Mouse (Mus musculus) limb, embryonic 14.5 days (tissue): ENCODE measurements around the gene Zfp277. TPM values are rescaled to one million over a fixed set of nuclear protein-coding genes. Genes with fewer than 3 reads are reported as not detected.

Source experiments
- ATAC-seq: fragments of 200-750 bp; cut with Nextera tagmentation; 2 replicates; pipeline ENCODE4 v1.8.0; 2017; ENCODE audit warnings: low read depth, moderate number of reproducible peaks, moderate TSS enrichment; ENCODE audit not compliant: low FRiP score
- DNase-seq: peaks from one replicate; pipeline ENCODE4 v3.0.0-alpha.2; 2015; ENCODE audit warnings: low spot score
- H3K27ac ChIP-seq: fragments of 300-500 bp; sonication (generic); replicated peaks from 2 replicates; pipeline ENCODE4 v1.5.1; 2014; ENCODE audit warnings: low read depth, mild to moderate bottlenecking, low read length, moderate library complexity, mixed read lengths
- H3K27me3 ChIP-seq: fragments of 300-500 bp; sonication (generic); 2 replicates; pipeline ENCODE4 v1.6.1; 2014; ENCODE audit warnings: low read length, mixed read lengths; ENCODE audit not compliant: control insufficient read depth, insufficient read depth
- H3K36me3 ChIP-seq: fragments of 300-500 bp; sonication (generic); 2 replicates; pipeline ENCODE4 v1.6.1; 2014; ENCODE audit warnings: mild to moderate bottlenecking, low read length, moderate library complexity, mixed read lengths; ENCODE audit not compliant: control insufficient read depth, insufficient read depth
- H3K4me1 ChIP-seq: fragments of 300-500 bp; sonication (generic); 2 replicates; pipeline ENCODE4 v1.6.1; 2014; ENCODE audit warnings: antibody characterized with exemption, low read length, mixed read lengths; ENCODE audit not compliant: control insufficient read depth, insufficient read depth
- H3K4me2 ChIP-seq: fragments of 300-500 bp; sonication (generic); replicated peaks from 2 replicates; pipeline ENCODE4 v1.6.1; 2014; ENCODE audit warnings: low read depth, mild to moderate bottlenecking, low read length, moderate library complexity; ENCODE audit not compliant: severe bottlenecking
- H3K4me3 ChIP-seq: fragments of 300-500 bp; sonication (generic); replicated peaks from 2 replicates; pipeline ENCODE4 v1.5.1; 2014; ENCODE audit warnings: low read length
- H3K9ac ChIP-seq: fragments of 300-500 bp; sonication (generic); 2 replicates; pipeline ENCODE4 v1.6.1; 2014; ENCODE audit warnings: mild to moderate bottlenecking, low read depth, low read length, moderate library complexity; ENCODE audit not compliant: severe bottlenecking
- H3K9me3 ChIP-seq: fragments of 300-500 bp; sonication (generic); 2 replicates; pipeline ENCODE4 v1.6.1; 2016; ENCODE audit warnings: low read length; ENCODE audit not compliant: control insufficient read depth
- POLR2A ChIP-seq: fragments of 200-500 bp; IDR thresholded peaks from 2 replicates; pipeline ENCODE4 v1.8.0; 2012; ENCODE audit warnings: inconsistent platforms, mild to moderate bottlenecking, moderate library complexity, borderline replicate concordance; ENCODE audit not compliant: insufficient read depth, insufficient read length; ENCODE audit errors: extremely low read depth
- WGBS: fragments of 180-500 bp; shearing (Covaris S2); extraction: QIAGEN DNeasy Blood & Tissue Kit; methylation state at CpG from one replicate; pipeline ENCODE4 v1.1.7; 2014; 5-methylcytosine and 5-hydroxymethylcytosine counted together
- polyA plus RNA-seq, 2 experiments: library from polyadenylated mRNA; depleted of rRNA in 1 of 2; stranded (reverse) in 1 of 2; unstranded in 1 of 2; fragments of >200 nt; fragmentation: Nextera tagmentation in 1 of 2; extraction: Ambion mirVana in 1 of 2; gene quantifications; 2 replicates each; pipeline versions ENCODE4 v1.2.1 to v1.2.3; 2012 to 2014

Zfp277 gene
- polyA plus RNA-seq, 2 experiments: 22.0 to 40.7 TPM

DNA sequence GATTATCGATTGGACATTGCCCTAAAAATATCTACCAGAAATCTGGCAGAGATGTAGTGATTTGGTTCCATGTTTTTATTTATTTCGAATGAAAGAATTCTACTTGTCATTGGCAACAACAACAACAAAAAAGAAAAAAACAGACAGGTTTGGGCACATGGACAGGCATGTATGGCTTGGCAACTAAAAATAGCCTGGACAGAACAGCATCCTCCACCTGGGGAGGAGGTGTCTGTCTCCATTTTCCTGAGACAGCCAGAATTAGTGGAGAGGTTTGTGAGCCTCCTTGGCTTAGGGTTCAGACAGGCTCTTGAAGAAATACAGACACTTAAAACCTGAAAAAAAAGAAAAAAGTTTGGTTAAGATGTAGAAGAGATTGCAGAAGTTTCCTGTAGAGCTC is 10.8 kb upstream of the Zfp277 start:
- no peak for DNase-seq
- WGBS: 85% methylated on average over 2 of the region's 2 CpGs
- ATAC-seq: no peak
- Histone ChIP-seq H3K27me3 (no peaks in the 10 kb centered on the region), H3K27ac (no peak overlapping the region), H3K36me3 (no peaks in the 10 kb centered on the region), H3K9me3 (no peaks in the 10 kb centered on the region), H3K4me1 (no peaks in the 10 kb centered on the region), H3K4me2 (no peak overlapping the region), H3K9ac (no peak overlapping the region), H3K4me3 (no peak overlapping the region)
- no peak for TF ChIP-seq POLR2A

DNA sequence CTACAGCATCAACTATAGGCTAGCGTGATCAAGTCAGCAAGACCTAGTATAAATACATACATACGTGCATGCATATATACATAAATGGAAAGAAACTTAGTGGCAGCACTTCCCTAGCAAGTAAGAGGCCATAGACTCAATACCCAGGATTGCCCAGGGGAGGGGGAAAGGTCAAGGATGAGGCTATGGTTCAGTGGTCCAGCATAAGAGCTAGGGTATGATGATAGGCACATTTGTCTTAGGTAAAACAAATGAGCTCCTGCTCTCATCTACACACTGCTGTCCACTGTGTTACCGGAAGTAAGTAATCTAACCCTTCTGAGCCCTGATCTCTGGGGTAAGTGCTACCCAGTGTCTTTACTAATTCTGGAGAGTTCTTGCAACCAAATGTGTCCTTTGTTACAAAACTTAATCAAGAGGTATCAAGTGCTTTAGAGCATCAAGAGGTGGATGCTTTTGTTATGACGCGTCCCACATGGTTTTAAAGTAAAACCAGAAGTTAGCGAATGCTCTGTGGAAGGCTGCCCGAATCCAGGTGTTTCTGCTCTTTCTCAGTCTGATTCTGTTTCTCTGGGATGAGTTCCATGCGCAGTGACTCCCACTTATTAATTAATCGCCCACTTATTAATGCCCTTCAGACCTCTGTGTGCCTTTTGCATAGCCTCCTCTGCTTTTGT is 3.6 kb upstream of the Zfp277 start:
- TF ChIP-seq POLR2A: no peak
- ATAC-seq: no peak
- H3K9me3 ChIP-seq: no peaks in the 10 kb centered on the region
- DNase-seq: no peak
- H3K27ac ChIP-seq: no peak overlapping the region
- WGBS: 61% methylated on average over 9 of the region's 9 CpGs
- no peak overlapping the region for H3K4me2 ChIP-seq
- no peaks in the 10 kb centered on the region for H3K36me3 ChIP-seq
- no peak overlapping the region for H3K9ac ChIP-seq
- H3K27me3 ChIP-seq: no peaks in the 10 kb centered on the region
- H3K4me3 ChIP-seq: no peak overlapping the region
- peaks cover 18% of the 10 kb centered on the region for H3K4me1 ChIP-seq

DNA sequence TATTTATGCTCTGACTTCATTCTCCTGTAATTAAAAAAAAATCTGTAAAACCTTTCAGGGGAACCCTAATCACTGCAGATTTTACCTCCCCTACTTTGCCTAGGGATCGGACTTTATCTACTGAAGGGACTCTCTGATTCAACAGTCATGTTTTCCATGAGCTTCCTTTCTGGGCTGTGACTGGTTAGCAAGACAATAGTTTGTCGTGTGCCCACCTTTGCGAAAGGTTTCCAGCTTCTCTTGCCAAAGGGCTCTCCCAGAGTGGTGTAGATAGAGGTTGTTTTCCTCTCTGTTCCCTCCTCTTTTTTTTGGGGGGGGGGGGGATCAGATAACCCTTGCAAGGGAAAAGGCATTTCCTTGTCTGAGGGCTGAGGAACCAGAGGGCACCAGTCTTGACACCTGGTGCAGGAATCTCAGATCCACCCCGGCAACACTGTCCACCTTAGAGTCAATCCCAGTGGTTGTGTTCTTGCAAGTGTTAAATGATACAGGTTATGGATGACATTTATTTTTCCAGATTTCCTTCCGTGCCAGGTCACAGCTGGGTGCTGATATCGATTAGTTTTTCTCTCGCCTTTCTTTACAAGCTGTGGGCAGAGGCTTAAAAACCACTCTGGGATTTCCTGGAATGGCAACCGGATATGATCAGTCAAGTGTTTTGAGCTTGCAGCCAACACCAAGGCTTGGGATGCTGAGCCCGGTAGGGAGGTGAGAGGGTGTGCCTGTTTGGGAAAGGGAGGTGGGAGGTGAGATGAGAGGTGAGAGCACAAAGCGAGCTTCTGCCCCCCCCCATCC is 2.1 kb upstream of the Zfp277 start:
- Histone ChIP-seq H3K9ac (0 out of 2 replicates have a peak overlapping the region, but pooled peaks have one; percentile 71), H3K36me3 (no peaks in the 10 kb centered on the region), H3K4me3 (peak overlapping the region; percentile 61), H3K4me2 (peak overlapping the region; percentile 81), H3K27me3 (no peaks in the 10 kb centered on the region), H3K27ac (no peak overlapping the region), H3K4me1 (peaks cover 18% of the 10 kb centered on the region), H3K9me3 (no peaks in the 10 kb centered on the region)
- ATAC-seq: no peak
- 12% methylated on average over 10 of the region's 10 CpGs for WGBS
- DNase-seq: no peak
- no peak for TF ChIP-seq POLR2A

DNA sequence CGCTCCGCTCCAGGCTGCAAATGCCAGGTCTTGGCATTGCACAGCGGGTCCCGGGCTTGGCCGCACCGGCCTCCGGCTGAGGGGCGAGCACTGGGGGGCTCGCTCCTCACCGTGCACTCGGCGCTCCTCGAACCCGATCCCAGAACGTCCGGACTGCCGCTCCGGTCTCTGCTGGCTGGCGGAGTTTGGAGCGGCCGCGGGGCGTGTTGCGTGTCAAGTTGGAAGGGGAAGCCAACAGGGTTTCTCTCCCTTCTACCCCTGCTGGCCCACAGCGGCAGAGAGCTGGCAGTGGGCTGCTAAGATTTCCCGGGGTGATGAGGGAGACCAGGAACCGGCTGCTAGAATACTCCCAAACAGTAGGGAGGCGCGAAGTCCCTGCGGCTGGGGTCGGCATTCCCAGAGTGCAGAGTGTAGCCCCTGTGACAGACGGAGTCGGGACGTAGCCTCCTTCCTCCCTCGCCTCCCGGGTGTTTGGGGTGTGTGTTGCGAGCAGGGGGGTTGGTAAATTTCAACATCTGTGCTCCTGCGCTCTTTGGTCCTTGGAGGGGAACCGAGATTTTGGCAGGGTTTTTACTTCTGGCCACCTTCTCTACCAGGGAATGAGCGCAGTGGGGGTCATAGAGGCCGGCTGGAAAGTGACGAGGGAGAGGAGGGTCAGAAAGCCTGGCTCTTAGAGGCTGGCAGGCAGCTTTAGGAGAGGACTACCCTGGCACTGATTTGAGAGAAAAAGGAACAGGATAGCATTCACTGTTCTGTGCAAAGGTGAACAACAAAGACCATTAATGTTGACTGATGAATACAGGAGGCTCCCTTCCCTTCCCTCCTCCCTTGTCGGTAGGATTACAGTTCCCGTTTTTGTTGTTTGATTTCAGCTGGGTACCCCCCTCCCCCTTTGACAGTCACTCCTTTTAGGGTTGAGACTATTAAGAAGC is 1.0 kb upstream of the Zfp277 start:
- Histone ChIP-seq H3K36me3 (no peaks in the 10 kb centered on the region), H3K27me3 (no peaks in the 10 kb centered on the region), H3K4me2 (peak overlapping the region; percentile 81), H3K27ac (peak overlapping the region; percentile 85), H3K9me3 (no peaks in the 10 kb centered on the region), H3K4me1 (peaks cover 18% of the 10 kb centered on the region), H3K9ac (peak overlapping the region; percentile 71), H3K4me3 (peak overlapping the region; percentile 61)
- no peak for TF ChIP-seq POLR2A
- DNase-seq: peak; percentile 12
- WGBS: under 1% methylated on average over 40 of the region's 44 CpGs
- no peak; the same call in 1 of the 2 replicates for ATAC-seq

DNA sequence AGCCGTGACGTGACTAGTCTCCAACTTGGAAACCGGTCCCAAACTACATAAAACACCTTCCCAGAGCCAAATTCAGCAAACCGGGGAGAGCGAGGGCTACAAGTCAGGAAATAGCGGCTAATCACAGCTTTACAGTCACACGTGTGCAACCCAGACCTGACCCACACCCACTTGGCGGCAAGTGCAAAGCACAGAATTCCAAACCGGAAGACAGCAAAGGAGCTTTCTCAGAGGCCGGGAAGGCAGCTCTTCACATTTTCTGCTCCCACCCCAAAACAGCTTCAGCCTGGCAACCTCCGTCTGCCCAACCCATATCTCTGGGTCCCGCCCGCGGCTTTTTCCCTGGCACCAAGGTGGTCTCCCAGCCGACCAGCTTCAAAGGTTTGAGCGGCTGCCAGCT is 496 bp downstream of the Zfp277 start:
- under 1% methylated on average over 16 of the region's 16 CpGs for WGBS
- H3K4me1 ChIP-seq: peaks cover 18% of the 10 kb centered on the region
- H3K9ac ChIP-seq: peak overlapping the region; percentile 62
- H3K27me3 ChIP-seq: no peaks in the 10 kb centered on the region
- no peak for TF ChIP-seq POLR2A
- ATAC-seq (peak; percentile 27), DNase-seq (peak; percentile 44)
- H3K27ac ChIP-seq: peak overlapping the region; percentile 67
- H3K4me3 ChIP-seq: peak overlapping the region; percentile 61
- H3K36me3 ChIP-seq: no peaks in the 10 kb centered on the region
- H3K4me2 ChIP-seq: peak overlapping the region; percentile 73
- no peaks in the 10 kb centered on the region for H3K9me3 ChIP-seq
